Mouse (Mus musculus) heart, postnatal 0 days (tissue): Measurements from ENCODE around the gene Gabbr1.

Experiments
- CTCF ChIP-seq: IDR thresholded peaks from 2 replicates; pipeline ENCODE4 v1.5.1; 2016; ENCODE audit warnings: antibody characterized with exemption, control low read depth, low read depth
- EP300 ChIP-seq: IDR thresholded peaks from 2 replicates; pipeline ENCODE4 v1.6.1; 2016; ENCODE audit warnings: antibody characterized with exemption, low read depth

GRCm38 (mm10) chr17:37056957-37057356, 11.2 kb downstream of the Gabbr1 start:
- TF ChIP-seq CTCF (no peak), EP300 (no peak)
